Mouse (Mus musculus) ES-CJ7 (cell line): ENCODE data around the gene Panx3.

Source experiments
- DNase-seq: peaks from one replicate; pipeline ENCODE4 v3.0.0; 2011; ENCODE audit warnings: low read depth, low spot score

The Panx3 gene

DNA sequence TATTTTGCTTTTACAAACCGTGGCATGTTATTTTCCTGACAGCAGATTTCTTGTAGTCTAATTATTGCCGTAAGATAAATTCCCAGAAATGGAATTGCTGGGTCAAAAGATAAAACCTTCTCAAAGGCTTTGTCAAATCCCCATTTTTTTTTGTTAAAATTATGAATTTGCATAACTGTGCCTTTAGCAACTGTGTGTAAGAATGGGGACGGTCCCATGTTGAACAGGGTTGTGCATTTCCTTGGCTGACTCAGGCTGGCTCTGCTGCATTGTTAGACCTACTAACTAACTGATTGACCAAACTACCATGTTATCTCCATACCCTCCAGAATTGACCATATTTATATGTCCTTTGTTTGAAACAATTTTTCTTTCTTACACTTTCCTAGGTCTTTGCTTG, 34.8 kb downstream of the Panx3 start:
- no peak for DNase-seq

DNA sequence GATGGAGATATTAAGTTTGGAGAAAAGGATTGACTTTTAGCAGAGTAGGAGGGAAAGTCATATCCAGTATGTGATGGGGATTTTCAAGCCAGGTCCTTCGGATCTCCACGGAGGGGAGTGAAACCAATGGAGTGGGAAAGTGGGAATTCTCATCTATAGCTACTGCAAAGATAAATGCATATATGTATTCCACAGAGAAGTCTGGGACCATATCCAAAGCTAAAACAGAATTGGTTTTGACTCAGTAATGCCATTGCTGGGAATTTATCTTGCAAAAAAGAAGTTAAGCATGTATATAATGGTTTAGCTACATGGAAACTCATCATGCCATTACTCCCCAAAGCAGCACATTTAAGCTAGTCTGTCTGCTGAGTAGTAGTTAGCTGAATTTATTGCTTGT, 36.7 kb downstream of the Panx3 start:
- DNase-seq: no peak

DNA sequence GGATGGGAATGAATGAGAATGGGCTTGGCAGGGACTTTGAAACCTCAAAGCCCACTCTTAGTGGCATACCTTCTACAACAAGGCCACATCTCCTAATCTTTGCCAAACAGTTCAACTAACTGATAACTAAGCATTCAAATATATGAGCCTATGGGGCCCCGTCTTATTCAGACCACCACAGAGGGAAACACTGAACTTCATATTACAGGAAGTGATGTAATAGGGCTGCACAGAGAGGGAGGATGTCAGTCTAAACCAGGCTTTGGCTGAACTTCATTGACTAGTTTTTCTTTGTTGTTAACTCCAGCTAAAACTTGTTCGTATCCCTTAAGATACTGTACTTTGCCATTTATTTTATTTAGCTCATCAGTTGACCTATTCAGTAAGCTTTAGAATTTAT, 39.1 kb downstream of the Panx3 start:
- no peak for DNase-seq

DNA sequence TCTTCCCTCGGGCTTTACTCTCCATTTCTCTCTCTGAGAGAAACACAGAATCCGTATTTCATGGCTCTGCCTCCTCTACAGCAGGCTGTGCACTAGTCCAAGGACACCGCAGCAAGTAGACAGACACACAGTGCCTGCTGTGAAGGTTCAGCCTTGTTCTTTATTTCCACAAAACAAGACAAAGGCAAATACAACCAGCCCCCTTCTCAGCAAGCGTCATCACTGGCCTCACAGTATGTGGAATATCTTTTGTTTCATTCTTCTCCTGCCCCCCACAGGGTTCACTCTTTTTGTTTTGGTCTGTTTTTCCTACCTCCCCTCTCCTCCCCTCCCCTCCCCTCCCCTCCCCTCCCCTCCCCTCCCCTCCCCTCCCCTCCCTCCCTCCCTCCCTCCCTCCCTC, 40.5 kb downstream of the Panx3 start:
- peak; percentile 57 for DNase-seq

DNA sequence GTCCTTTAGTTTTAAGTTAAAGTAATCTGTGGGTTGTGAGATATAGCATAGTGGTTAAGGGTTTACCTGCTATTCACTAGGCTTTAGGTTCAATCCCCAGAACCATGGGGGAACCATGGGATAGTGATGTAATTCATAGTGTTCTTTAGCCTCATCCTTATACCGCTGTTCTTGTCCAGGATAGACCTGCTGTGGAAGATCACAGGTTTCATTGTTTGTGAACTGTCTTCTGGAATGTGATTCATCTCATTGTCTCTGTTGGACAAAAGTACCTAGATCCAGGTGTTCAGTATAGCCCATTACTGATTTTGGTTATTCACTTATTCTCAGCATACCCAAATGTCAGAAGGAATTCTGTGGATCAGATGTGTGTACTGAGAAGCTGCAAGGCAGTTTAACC, 41.8 kb downstream of the Panx3 start:
- no peak for DNase-seq

DNA sequence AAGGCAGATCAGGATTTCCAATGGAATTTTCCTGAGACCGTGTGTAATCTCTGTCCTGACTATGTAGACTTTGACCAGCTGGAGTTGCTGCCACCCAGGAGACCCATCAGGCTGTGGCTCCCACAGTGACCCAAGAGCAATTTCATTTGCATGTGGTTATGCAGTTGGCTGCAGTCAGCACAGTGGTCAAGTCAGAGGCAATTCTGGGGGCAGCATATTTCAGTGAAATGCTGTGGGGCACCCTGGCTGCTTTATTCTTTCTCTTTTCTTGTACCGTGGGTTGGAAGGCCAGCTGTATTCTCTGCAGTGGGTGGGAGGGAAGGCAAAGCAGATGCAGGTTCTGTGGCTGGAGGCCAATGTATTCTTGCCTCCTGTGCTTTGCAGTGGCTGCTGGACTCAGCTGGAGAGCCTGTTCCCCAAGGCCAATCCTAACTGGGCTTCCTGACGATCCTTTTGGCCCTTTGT, 42.9 kb downstream of the Panx3 start:
- DNase-seq: no peak

DNA sequence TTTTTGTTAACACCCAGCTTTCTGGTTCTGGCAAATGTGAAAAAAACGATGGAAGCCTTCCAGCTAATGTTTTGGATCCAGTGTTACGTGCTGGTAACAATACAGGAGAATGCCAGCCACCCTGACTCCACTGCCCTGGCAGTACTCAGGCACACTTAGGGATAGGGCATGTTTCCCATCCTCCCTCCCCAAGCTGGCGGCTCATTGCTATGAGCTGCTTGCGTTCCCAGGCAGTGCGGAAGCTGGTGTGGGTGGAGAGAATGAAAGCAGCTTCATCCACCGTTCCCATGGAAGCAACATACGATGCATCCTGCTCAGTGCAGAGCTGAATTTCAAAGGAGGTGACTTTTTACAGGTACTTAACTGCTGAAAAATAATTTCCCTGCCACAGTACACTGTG, 43.4 kb downstream of the Panx3 start:
- no peak for DNase-seq

DNA sequence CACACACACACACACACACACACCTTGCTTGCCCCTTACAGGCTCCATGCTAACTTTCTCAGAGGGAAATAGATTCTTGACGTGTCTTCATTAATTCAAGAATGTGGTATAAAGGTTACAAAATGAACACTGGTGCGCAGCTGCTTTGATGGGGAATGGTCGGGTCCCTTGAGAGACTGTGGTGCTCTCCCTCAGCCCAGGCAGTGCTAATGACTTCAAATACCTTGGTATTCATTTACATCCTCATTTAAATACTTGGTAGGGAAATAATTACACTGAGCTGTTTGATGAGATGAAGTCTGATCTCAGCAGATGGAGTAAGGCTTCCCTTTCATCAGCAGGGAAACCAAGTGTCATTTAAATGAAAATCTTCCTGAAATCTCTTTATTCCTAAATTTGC, 43.9 kb downstream of the Panx3 start:
- no peak for DNase-seq

DNA sequence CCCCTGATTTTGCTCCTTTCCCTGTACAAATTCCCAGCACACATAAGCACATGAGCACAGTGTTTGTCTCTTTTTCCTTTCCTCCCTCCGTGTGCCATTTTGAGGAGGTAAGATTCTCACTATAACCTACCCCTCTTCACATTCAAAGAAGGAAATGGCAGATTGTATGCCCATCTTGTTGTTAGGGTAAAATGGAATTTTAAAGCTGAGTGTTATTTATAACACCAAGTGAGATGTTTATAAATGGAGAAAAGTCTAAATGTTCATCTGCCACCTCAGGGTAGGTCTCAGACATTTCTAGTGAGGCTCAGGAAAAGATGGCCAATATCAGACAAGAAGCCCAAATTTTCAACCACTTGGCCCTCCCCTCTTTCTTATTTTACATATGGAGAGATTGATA, 44.5 kb downstream of the Panx3 start:
- no peak for DNase-seq

DNA sequence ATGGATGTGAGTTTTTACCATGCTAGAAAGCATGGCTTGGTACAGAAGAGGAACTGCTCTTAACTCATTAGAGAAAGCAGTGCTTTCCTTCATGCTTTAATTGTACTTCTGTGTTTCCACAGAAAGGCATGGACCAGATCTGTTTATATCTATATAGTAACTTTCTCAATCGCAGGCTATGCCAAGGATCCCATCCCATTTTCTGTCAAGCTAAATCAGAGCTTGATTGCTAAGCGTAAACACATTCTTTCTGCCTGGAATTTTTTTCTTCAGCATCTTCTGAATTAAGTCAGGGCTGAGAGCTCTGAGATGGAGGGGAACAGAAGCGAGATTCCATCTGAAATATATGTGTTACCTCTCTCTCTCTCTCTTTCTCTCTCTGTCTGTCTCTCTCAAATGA, 45.1 kb downstream of the Panx3 start:
- no peak for DNase-seq

DNA sequence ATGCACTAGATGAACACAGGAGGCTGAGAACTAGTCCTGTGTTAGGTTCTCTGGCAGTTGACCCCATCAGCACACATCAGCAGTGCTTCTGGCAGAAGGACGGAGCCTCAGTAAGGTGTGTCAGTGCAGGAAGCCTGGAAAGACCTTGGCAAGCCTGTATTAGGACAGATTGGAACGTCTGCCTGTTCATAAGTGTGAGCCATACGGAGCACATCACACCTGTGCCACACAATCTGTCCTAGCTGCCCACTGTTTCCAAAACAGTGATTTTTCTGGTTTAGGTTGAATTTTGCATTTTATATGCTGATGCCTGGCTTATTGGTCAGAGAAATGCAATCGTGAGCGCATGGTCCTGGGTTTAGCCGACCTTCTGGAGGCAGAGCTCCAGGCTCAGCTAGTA, 47.7 kb downstream of the Panx3 start:
- DNase-seq: no peak

DNA sequence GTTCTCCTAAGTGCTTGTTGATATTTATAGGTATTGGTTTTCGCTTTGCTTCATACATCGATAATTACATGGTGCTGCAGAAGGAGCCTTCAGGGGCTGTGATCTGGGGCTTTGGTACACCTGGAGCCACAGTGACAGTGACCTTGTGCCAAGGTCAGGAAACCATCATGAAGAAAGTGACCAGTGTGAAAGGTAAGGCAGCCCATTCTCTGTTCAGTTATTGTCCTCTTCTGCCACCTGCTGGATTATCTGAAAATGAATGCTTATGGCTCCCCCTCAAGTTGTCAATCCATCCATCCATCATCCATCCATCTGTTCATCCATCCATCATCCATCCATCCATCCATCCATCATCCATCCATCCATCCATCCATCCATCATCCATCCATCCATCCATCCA, 52.3 kb downstream of the Panx3 start:
- peak; percentile 51 for DNase-seq

DNA sequence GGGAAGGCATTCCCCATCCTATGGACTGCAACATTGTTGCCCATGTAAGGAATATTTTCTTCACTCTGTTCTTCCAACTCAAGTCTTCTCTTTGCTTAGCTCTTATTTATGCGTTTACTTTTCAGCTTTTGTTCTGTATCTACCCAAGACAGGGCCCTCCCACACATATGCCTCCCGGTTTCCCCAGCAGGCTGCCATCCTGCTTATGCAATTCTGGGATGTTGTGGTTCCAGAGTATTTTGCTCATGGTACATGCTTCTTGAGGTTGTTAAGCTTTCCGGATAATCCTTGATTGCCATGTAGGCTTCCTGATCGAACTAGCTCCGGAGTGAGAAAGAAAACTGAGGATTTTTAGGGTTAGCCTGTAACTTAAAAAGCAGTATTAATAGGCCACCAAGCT, 53.8 kb downstream of the Panx3 start:
- no peak for DNase-seq

DNA sequence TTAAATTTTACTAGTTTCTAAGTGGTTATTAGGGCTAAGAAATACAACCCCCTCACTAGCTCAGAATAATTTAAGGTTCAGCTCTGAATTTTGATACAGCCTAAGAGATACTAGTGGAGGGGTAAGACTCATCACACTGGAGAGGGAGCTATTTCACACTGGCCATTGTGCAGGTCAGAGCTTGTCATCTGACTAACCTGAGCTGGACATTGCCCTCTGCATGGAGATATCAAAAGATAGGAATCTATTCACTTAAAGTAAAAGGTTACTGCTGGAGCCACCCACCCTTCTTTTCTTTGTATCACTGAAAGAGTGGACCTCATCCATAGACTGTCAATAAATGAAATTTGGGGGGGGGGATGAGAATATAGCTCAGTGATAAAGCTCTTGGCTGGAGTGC, 54.7 kb downstream of the Panx3 start:
- no peak for DNase-seq

DNA sequence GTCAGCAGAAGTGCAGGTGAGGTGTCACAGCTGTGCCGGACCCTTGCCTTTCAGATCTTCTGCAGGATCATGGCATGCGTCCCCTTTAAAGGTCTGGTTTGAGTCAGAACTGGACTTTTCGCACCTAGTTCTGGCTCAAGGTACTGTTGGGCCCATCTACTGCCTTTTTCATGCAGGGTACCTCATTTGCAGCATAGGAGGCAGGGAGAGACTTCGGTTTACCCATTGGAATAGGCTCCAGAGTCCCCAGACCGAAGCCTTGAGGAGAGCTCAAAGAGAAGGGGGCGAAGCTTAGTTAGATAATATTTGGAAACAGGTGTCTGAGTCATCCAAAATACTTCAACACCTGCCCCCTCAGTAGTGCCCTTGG, 55.1 kb downstream of the Panx3 start:
- DNase-seq: no peak

DNA sequence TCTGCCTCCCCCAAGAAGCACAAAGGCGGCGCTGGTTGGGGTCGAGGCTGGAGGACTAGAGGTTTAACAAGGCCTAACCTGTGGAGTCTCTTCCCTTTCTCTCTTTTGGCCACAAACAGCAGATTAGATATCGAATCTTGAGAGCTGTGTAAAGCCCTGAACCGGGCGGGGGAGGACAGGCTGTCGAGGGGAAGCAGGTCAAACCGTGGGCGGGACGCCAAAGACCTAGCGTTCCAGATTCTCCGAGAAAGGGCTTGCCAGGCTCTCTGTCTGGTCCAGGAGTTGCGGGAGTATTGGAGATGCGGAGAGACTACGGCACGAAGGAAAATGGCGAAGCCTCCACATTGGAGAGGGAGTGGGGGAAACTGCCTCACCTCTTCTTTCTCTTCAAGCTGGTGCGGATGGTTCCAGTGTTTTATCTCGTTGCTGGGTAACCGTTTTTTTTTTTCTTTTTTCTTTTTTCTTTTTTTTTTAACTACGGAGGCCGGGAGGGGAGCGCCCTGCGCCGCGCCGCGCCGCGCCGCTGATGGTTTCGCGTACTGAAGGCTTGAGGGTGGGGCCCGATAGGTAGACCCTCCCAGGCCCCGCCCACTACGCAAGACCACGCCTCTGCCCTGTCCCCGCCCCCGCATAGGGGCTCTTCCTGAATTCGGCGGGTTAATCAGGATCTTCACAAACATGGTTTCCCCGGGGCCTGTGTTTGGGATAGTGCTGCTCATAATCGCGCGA, 55.7 kb downstream of the Panx3 start, which contains the start of gene Spa17:
Gene Spa17, minus strand, starts transcription at position 541 of the 729 bp plus-strand sequence.
- peak; percentile 96 for DNase-seq
